Mouse (Mus musculus): ENCODE measurements around the gene Med7. TPM values are rescaled to one million over a fixed set of nuclear protein-coding genes. Genes with fewer than 3 reads are reported as not detected.
"Not testable (repeated sequence)": the region's sequence is repeated elsewhere in the genome, so short reads cannot be mapped to it uniquely, and the experiment has no call there.

The Med7 gene
- polyA plus RNA-seq, 1 experiment from 2014 or later: 71.2 TPM

DNA sequence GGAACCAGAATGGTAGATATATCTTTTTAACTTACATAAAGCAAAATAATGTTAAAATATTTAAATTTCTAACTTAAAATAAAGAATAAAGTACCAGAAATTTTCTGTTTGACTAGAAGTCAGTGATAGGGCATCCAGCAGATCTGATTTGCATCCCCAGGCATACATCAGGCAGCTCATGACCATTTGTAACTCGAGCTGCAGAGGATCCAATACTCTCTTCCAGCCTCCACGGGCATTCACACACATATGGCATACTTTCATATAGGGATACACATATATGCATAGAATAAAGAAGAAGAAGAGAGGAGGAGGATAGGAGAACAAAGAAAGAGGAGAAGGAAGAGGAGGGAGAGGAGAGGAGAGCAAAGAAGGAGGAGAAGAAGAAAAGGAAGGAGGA lies 38.8 kb upstream of the Med7 start:
- H3K9me3 ChIP-seq (replicated peaks): no peaks in the 10 kb centered on the region
- 44% methylated on average over 2 of the region's 2 CpGs for WGBS (ENCODE audit: insufficient replicate concordance)
- H3K4me2 ChIP-seq: no peak overlapping the region
- H3K9ac ChIP-seq: no peak overlapping the region
- no peak overlapping the region for H3K27ac ChIP-seq
- H3K27me3 ChIP-seq (replicated peaks): 0 out of 2 replicates have a peak, but pooled peaks cover 4% of the 10 kb centered on the region
- no peak overlapping the region for H3K4me3 ChIP-seq
- H3K36me3 ChIP-seq: no peaks in the 10 kb centered on the region
- peaks cover 25% of the 10 kb centered on the region for H3K4me1 ChIP-seq
- no peak for ATAC-seq

DNA sequence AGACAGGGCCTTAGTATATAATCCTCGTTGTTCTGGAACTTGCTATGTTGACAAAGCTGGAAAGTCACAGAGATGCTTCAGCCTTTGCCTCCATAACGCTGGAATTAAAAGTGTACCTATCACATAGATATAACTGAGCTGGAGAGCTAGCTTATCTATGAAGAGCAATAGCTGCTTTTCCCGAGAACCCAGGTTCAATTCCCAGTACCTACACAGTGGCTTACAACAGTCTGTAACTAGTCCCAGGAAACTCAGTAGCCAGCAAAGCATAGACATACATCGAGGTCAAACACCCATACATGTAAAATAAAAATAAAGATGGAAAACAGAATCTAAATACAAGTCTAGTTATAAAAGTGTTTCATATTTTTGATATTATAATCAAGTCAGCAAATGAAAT lies 38.3 kb upstream of the Med7 start:
- H3K4me2 ChIP-seq: no peak overlapping the region
- 0 out of 2 replicates have a peak, but pooled peaks cover 3% of the 10 kb centered on the region for H3K27me3 ChIP-seq (replicated peaks)
- H3K36me3 ChIP-seq: no peaks in the 10 kb centered on the region
- peaks cover 25% of the 10 kb centered on the region for H3K4me1 ChIP-seq
- H3K9me3 ChIP-seq (replicated peaks): no peaks in the 10 kb centered on the region
- H3K27ac ChIP-seq: no peak overlapping the region
- WGBS (ENCODE audit: insufficient replicate concordance): 46% methylated on average over 4 of the region's 4 CpGs
- H3K9ac ChIP-seq: no peak overlapping the region
- ATAC-seq: peak; percentile 69
- H3K4me3 ChIP-seq: no peak overlapping the region

- Histone ChIP-seq H3K9me3 (replicated peaks) (no peaks in the 10 kb centered on the region), H3K27me3 (replicated peaks) (no peaks in the 10 kb centered on the region), H3K36me3 (no peaks in the 10 kb centered on the region), H3K4me2 (no peak overlapping the region), H3K4me3 (no peak overlapping the region), H3K4me1 (peaks cover 25% of the 10 kb centered on the region), H3K9ac (no peak overlapping the region), H3K27ac (no peak overlapping the region)
- ATAC-seq: 0 out of 2 replicates have a peak, but pooled peaks have one; percentile 46
- 59% methylated on average over 5 of the region's 5 CpGs for WGBS (ENCODE audit: insufficient replicate concordance)
Measured at GRCm38 (mm10) chr11:46398933-46399383, 37.8 kb upstream of the Med7 start.

- Histone ChIP-seq H3K4me2 (no peak overlapping the region), H3K27ac (no peak overlapping the region), H3K9me3 (replicated peaks) (no peaks in the 10 kb centered on the region), H3K9ac (no peak overlapping the region), H3K36me3 (no peaks in the 10 kb centered on the region), H3K4me1 (peaks cover 18% of the 10 kb centered on the region), H3K27me3 (replicated peaks) (peaks cover 2% of the 10 kb centered on the region; the same call in 1 of the 2 replicates), H3K4me3 (no peak overlapping the region)
- no peak for ATAC-seq
- WGBS (ENCODE audit: insufficient replicate concordance): 60% methylated on average over 12 of the region's 12 CpGs
Measured at GRCm38 (mm10) chr11:46401555-46401954, 35.2 kb upstream of the Med7 start.

GRCm38 (mm10) chr11:46404986-46405385 lies 31.7 kb upstream of the Med7 start:
- H3K36me3 ChIP-seq: no peaks in the 10 kb centered on the region

DNA sequence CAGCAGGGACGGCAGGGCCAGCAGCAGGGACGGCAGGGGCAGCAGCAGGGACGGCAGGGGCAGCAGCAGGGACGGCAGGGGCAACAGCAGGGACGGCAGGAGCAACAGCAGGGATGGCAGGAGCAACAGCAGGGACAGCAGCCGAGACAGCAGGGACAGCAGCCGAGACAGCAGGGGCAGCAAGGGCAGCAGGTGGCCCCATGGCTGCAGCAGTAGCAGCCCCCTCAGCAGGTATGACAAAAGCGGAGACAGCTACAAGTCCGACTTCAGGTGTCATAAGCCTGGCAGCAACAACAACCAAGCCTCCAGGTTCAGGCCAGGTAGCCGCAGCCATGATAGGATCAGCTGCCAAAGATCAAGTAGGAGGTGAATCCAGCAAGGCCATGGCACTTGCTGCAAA lies 30.0 kb upstream of the Med7 start:
- Histone ChIP-seq H3K4me3 (no peak overlapping the region), H3K4me2 (no peak overlapping the region), H3K9me3 (replicated peaks) (no peaks in the 10 kb centered on the region), H3K9ac (no peak overlapping the region), H3K27me3 (replicated peaks) (peaks cover 10% of the 10 kb centered on the region), H3K36me3 (no peaks in the 10 kb centered on the region), H3K27ac (no peak overlapping the region), H3K4me1 (no peaks in the 10 kb centered on the region)
- ATAC-seq: no peak
- 58% methylated on average over 10 of the region's 10 CpGs for WGBS (ENCODE audit: insufficient replicate concordance)

More at GRCm38 (mm10) chr11:46404986-46405385, 31.7 kb upstream of the Med7 start:
- Histone ChIP-seq H3K27ac (no peak overlapping the region), H3K9me3 (replicated peaks) (no peaks in the 10 kb centered on the region), H3K9ac (no peak overlapping the region), H3K4me1 (no peaks in the 10 kb centered on the region), H3K4me2 (no peak overlapping the region), H3K27me3 (replicated peaks) (peaks cover 10% of the 10 kb centered on the region), H3K4me3 (no peak overlapping the region)
- WGBS (ENCODE audit: insufficient replicate concordance): 73% methylated on average over 16 of the region's 16 CpGs
- ATAC-seq: no peak

GRCm38 (mm10) chr11:46410018-46410563 lies 26.6 kb upstream of the Med7 start:
- H3K27me3 ChIP-seq (replicated peaks): peaks cover 10% of the 10 kb centered on the region
- no peak overlapping the region for H3K27ac ChIP-seq
- no peaks in the 10 kb centered on the region for H3K36me3 ChIP-seq
- WGBS (ENCODE audit: insufficient replicate concordance): 42% methylated on average over 2 of the region's 2 CpGs
- H3K9ac ChIP-seq: no peak overlapping the region
- ATAC-seq: no peak
- no peak overlapping the region for H3K4me2 ChIP-seq
- H3K4me1 ChIP-seq: no peaks in the 10 kb centered on the region
- H3K4me3 ChIP-seq: no peak overlapping the region
- H3K9me3 ChIP-seq (replicated peaks): no peaks in the 10 kb centered on the region

DNA sequence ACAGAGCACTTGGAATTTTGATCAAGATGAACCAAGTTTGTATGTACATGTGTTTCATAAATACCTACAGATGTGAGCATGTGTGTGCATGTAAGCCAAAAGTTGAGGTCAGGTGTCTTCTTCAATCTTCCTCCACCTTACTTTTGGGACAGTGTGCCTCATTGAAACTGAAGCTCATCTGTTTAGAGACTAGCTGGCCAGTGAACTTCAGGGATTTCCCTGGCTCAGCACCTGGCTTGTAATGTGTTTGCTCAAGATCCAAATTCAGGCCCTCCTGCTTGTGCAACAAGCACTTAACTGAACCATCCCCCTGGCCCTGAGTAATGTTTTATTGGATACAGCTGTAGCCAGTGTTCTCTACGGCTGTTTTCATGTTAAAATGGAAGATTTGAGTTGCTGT lies 18.3 kb upstream of the Med7 start:
- Histone ChIP-seq H3K27me3 (replicated peaks) (no peaks in the 10 kb centered on the region), H3K4me1 (no peaks in the 10 kb centered on the region), H3K27ac (no peak overlapping the region), H3K36me3 (no peaks in the 10 kb centered on the region), H3K9ac (no peak overlapping the region), H3K9me3 (replicated peaks) (no peaks in the 10 kb centered on the region), H3K4me3 (no peak overlapping the region), H3K4me2 (no peak overlapping the region)
- ATAC-seq: no peak
- 54% methylated on average over 1 of the region's 1 CpGs for WGBS (ENCODE audit: insufficient replicate concordance)

GRCm38 (mm10) chr11:46418860-46419259 lies 17.9 kb upstream of the Med7 start:
- no peak for ATAC-seq
- no peak overlapping the region for H3K4me2 ChIP-seq
- no peaks in the 10 kb centered on the region for H3K27me3 ChIP-seq (replicated peaks)
- H3K4me3 ChIP-seq: no peak overlapping the region
- no peak overlapping the region for H3K27ac ChIP-seq
- no peaks in the 10 kb centered on the region for H3K36me3 ChIP-seq
- no peak overlapping the region for H3K9ac ChIP-seq
- H3K9me3 ChIP-seq (replicated peaks): no peaks in the 10 kb centered on the region
- WGBS (ENCODE audit: insufficient replicate concordance): 71% methylated on average over 5 of the region's 5 CpGs
- H3K4me1 ChIP-seq: no peaks in the 10 kb centered on the region

DNA sequence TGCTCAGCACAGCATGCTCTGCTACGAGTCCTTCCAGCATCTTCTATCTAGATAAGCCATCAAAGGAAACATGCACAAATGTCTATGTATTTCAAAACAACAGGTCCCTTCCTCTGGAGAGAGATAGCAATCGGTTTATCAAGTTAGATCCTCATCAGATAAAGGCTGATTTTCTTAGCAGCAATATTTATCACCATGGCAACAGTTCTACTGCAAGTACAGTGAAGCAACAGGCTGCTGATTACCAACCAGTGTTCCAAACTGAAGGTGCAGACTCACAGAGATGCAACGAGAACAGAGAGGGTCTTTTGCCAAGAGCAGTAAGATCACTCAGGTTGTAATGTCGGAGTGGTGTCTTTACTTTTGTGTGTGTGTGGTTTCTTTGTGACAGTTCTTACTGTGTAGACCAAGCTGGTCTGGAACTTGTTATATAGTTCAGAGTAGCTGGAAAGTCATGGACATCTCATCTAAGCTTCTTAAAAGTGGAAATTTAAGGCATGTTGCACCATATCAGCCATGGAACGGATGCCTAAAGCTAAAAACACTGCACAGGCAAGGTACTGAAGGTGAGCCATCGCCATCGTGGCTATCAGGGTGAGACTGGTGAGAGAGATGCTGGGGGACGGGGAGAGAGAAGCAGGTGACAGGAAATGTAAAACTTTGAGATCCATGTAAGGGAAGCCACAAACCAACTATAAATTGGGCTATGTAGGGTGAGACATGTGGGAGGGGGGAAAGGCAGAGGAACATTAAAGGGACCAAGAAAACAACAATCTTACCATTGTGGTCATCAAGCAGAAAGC lies 15.4 kb upstream of the Med7 start:
- ATAC-seq: no peak
- Histone ChIP-seq H3K9ac (no peak overlapping the region), H3K27ac (no peak overlapping the region), H3K27me3 (replicated peaks) (no peaks in the 10 kb centered on the region), H3K9me3 (replicated peaks) (no peaks in the 10 kb centered on the region), H3K4me3 (no peak overlapping the region), H3K4me2 (no peak overlapping the region), H3K4me1 (no peaks in the 10 kb centered on the region), H3K36me3 (no peaks in the 10 kb centered on the region)
- 52% methylated on average over 8 of the region's 8 CpGs for WGBS (ENCODE audit: insufficient replicate concordance)

DNA sequence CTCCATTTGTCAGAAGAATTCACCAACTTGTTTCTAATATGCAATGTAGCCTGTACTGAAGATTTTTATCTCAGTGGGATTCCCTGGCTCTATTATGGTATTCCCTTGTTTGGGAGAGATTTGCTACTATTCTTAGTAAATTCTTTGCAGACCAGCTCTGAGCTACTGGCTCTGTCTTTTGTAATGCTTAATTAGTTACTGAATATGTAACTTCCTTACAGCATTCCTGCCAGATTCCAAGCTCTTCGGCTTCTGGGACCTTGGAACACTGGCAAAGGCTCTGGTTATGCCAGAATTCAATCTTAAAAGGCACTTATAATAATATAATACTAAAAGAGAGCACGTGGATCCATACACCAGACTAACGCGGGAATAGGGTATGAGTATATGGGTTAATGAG lies 8.6 kb upstream of the Med7 start:
- 42% methylated on average over 4 of the region's 4 CpGs for WGBS (ENCODE audit: insufficient replicate concordance)
- not testable (repeated sequence) for H3K27ac ChIP-seq; H3K27me3 ChIP-seq (replicated peaks); H3K9ac ChIP-seq; H3K9me3 ChIP-seq (replicated peaks); H3K4me2 ChIP-seq; H3K4me3 ChIP-seq; H3K36me3 ChIP-seq; ATAC-seq; H3K4me1 ChIP-seq

DNA sequence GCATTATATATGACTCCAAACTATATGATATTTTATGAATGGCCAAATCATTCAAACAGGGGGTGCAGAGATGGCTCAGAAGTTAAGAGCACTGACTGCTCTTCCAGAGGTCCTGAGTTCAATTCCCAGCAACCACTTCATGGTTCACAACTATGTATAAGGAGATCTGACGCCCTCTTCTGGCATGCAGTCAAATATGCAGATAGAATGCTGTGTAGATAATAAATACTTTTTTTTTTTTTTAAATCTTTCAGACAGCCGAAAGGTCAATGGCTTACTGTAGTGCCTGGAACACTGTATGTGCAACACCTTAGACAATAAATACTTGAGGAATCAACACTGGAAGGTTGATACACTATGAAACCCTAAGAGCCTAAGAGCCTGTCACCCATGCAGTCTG lies 6.6 kb upstream of the Med7 start:
- Histone ChIP-seq H3K4me2 (no peak overlapping the region), H3K4me1 (peaks cover 9% of the 10 kb centered on the region), H3K4me3 (no peak overlapping the region), H3K9ac (no peak overlapping the region), H3K27me3 (replicated peaks) (no peaks in the 10 kb centered on the region), H3K27ac (no peak overlapping the region), H3K36me3 (no peaks in the 10 kb centered on the region), H3K9me3 (replicated peaks) (no peaks in the 10 kb centered on the region)
- ATAC-seq: no peak
- WGBS (ENCODE audit: insufficient replicate concordance): 61% methylated on average over 2 of the region's 2 CpGs

All from liver, embryonic 12.5 days (tissue).